Mouse (Mus musculus) cerebellum, adult 2 months (tissue): ENCODE results near the gene Fgfr2.

ENCODE experiments used
- CTCF ChIP-seq: fragments of 200-500 bp; IDR thresholded peaks from 2 replicates; pipeline ENCODE4 v1.5.1; 2011; ENCODE audit warnings: low read depth, mild to moderate bottlenecking, control low read depth, low read length, moderate library complexity, borderline replicate concordance; ENCODE audit not compliant: insufficient read depth
- POLR2A ChIP-seq: fragments of 200-500 bp; IDR thresholded peaks from 2 replicates; pipeline ENCODE4 v1.6.1; 2011; ENCODE audit warnings: low read length, control low read depth, borderline replicate concordance; ENCODE audit not compliant: insufficient read depth

GRCm38 (mm10) chr7:132982639-132983038 lies 140.5 kb downstream of the Fgfr2 start:
- no peak for TF ChIP-seq CTCF
- no peak for TF ChIP-seq POLR2A
